Comparison of ENCODE assay signal across 8 mouse cellular contexts in the genomic region with DNA sequence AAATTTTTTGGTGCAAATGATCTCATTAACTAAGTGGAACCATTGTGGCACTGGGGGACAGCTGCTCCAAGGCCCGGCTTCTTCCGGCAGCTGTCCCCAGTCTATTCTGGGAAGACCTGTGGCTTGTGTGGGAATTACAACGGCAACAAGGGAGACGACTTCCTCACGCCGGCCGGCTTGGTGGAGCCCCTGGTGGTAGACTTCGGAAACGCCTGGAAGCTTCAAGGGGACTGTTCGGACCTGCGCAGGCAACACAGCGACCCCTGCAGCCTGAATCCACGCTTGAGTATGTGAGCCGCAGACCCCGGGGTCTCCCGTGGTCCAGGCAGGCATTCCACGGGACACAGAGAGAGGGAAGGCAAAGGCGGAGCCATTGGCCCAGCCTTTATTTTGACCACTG. TPM values are rescaled to one million over a fixed set of nuclear protein-coding genes. Genes with fewer than 3 reads are reported as not detected.
DNase-seq lines count a peak whose midpoint lies in the region; ATAC-seq and TF ChIP-seq lines count a peak whose summit lies in the region.

No protein-coding gene starts in this region.

- ATAC-seq in forebrain, embryonic 13.5 days: peak; percentile 59
- ATAC-seq in liver, embryonic 14.5 days (ENCODE audit: insufficient read depth): peak; percentile 24; the same call in 1 of the 2 replicates
- peak; percentile 47; the same call in 1 of the 2 replicates for ATAC-seq in stomach, embryonic 14.5 days (ENCODE audit: insufficient number of reproducible peaks, insufficient read depth, low FRiP score, low read depth)

- WGBS in forebrain, embryonic 13.5 days: 3% methylated on average over 18 of the region's 18 CpGs
- WGBS in liver, embryonic 14.5 days (ENCODE audit: insufficient replicate concordance): 4% methylated on average over 18 of the region's 18 CpGs
- WGBS in stomach, embryonic 14.5 days: 6% methylated on average over 18 of the region's 18 CpGs

- intact Hi-C loops in heart, postnatal 10 days (cut with DNase I): loop anchor here (5.0 kb wide), 3 partner anchors 91 to 386 kb away; partner anchors contain the start of gene Vamp1

- H3K9ac ChIP-seq in forebrain, embryonic 13.5 days: no peak overlapping the region
- no peak overlapping the region for H3K9ac ChIP-seq in liver, embryonic 14.5 days (replicated peaks)
- no peak overlapping the region for H3K9ac ChIP-seq in stomach, embryonic 14.5 days (replicated peaks; ENCODE audit: low read depth, low read length)

- H3K9me3 ChIP-seq in forebrain, embryonic 13.5 days (replicated peaks): no peaks in the 10 kb centered on the region
- H3K9me3 ChIP-seq in liver, embryonic 14.5 days (ENCODE audit: control insufficient read depth, low read length): no peaks in the 10 kb centered on the region
- no peaks in the 10 kb centered on the region for H3K9me3 ChIP-seq in stomach, embryonic 14.5 days (ENCODE audit: control insufficient read depth, low read depth, low read length)

- peak; percentile 85 for DNase-seq in CD4-positive, CD25-positive, alpha-beta regulatory T cell, adult 2 months (ENCODE audit: low read depth, low spot score)
- DNase-seq in c-Kit-positive CD71-positive TER-119-negative erythroid progenitor cells, embryonic 14.5 days (ENCODE audit: low read depth): peak; percentile 59
- peak; percentile 88 to 95 for DNase-seq in heart, postnatal 10 days
- DNase-seq in kidney, postnatal 36 days: peak; percentile 82 to 93
- DNase-seq in liver, embryonic 14.5 days (ENCODE audit: low read depth in 3 of 3, low spot score in 3 of 3): peak; percentile 45 to 58 (median 48)
- peak; percentile 50 to 66 for DNase-seq in natural killer cell, adult 2 months (ENCODE audit: low spot score in 2 of 2)

- H3K4me2 ChIP-seq in forebrain, embryonic 13.5 days: peak overlapping the region; percentile 28
- H3K4me2 ChIP-seq in liver, embryonic 14.5 days (ENCODE audit: low read depth): peak overlapping the region; percentile 29
- H3K4me2 ChIP-seq in stomach, embryonic 14.5 days (replicated peaks; ENCODE audit: low read depth, low read length): peak overlapping the region; percentile 25

- no peak overlapping the region for H3K4me3 ChIP-seq in forebrain, embryonic 13.5 days
- no peak overlapping the region for H3K4me3 ChIP-seq in liver, embryonic 14.5 days (ENCODE audit: insufficient read depth in 1 of 2, low read depth in 2 of 2, low read length in 2 of 2)
- H3K4me3 ChIP-seq in stomach, embryonic 14.5 days (ENCODE audit: low read depth, low read length): no peak overlapping the region

- no peak overlapping the region for H3K27ac ChIP-seq in forebrain, embryonic 13.5 days
- no peak overlapping the region for H3K27ac ChIP-seq in liver, embryonic 14.5 days
- no peak overlapping the region for H3K27ac ChIP-seq in stomach, embryonic 14.5 days (ENCODE audit: low read length)

- H3K4me1 ChIP-seq in forebrain, embryonic 13.5 days: no peaks in the 10 kb centered on the region
- no peaks in the 10 kb centered on the region; a peak in 1 of 4 replicates for H3K4me1 ChIP-seq in liver, embryonic 14.5 days (replicated peaks; ENCODE audit: control insufficient read depth in 2 of 2, insufficient read depth in 2 of 2, low read length in 1 of 2)
- H3K4me1 ChIP-seq in stomach, embryonic 14.5 days (ENCODE audit: control insufficient read depth, insufficient read depth, low read length): no peaks in the 10 kb centered on the region

- TF ChIP-seq EP300 in liver, embryonic 14.5 days (IDR thresholded peaks at IDR 0.05; ENCODE audit: low read depth): no peak

- TF ChIP-seq CTCF in liver, embryonic 14.5 days (IDR thresholded peaks at IDR 0.05; ENCODE audit: low read depth): peak; percentile 94

- peaks cover 3% of the 10 kb centered on the region; the same call in 1 of the 2 replicates for H3K27me3 ChIP-seq in forebrain, embryonic 13.5 days
- no peaks in the 10 kb centered on the region for H3K27me3 ChIP-seq in liver, embryonic 14.5 days (ENCODE audit: control insufficient read depth, insufficient read depth, low read length)
- H3K27me3 ChIP-seq in stomach, embryonic 14.5 days (ENCODE audit: control insufficient read depth, insufficient read depth, low read length): no peaks in the 10 kb centered on the region

- H3K36me3 ChIP-seq in forebrain, embryonic 13.5 days (ENCODE audit: poor library complexity, severe bottlenecking): no peaks in the 10 kb centered on the region
- no peaks in the 10 kb centered on the region for H3K36me3 ChIP-seq in liver, embryonic 14.5 days (replicated peaks; ENCODE audit: control insufficient read depth, insufficient read depth, low read depth)
- H3K36me3 ChIP-seq in stomach, embryonic 14.5 days (ENCODE audit: control insufficient read depth, insufficient read depth, low read length): no peaks in the 10 kb centered on the region

RNA-seq across cellular contexts. Expression of gene Vwf, which starts 56.7 kb away (rescaled TPM):
- polyA plus RNA-seq in forebrain, embryonic 13.5 days (2015; fragmentation: Nextera tagmentation; extraction: Ambion mirVana): 4.8 and 7.7 TPM in 2 replicates
- 10 to 100 TPM; 77.4 to 85.2 TPM for total RNA-seq in heart, postnatal 10 days (2021)
- 5.4 and 9.0 TPM in 2 replicates for polyA plus RNA-seq in liver, embryonic 14.5 days (2012; rRNA removed)
- polyA plus RNA-seq in liver, embryonic 14.5 days (2014; fragmentation: Nextera tagmentation; extraction: Ambion mirVana): 11.1 and 14.9 TPM in 2 replicates
- 7.5 and 9.8 TPM in 2 replicates for polyA plus RNA-seq in stomach, embryonic 14.5 days (2014; fragmentation: Nextera tagmentation; extraction: Ambion mirVana)
